Comparison of ENCODE assay signal across 19 mouse cellular contexts in genomic region chrX:109142281-109142680, GRCm38 (mm10). TPM values are rescaled to one million over a fixed set of nuclear protein-coding genes. Genes with fewer than 3 reads are reported as not detected.
DNase-seq lines count a peak whose midpoint lies in the region; TF ChIP-seq lines count a peak whose summit lies in the region.
"Had no signal": no experiment of that assay in that cellular context is flagged by ENCODE, and none has a peak within 500 bp of the region (broad histone marks: within the 10 kb centered on the region; RNA-seq: fewer than 3 reads in every experiment).

No protein-coding gene starts in this region.

- intact Hi-C loops in gastrocnemius, adult 2 months (cut with DNase I) = no loop called here

- peak overlapping the region; percentile 48 for H3K27ac ChIP-seq in gastrocnemius, adult 2 months
- H3K27ac ChIP-seq: hindbrain, embryonic 15.5 days; liver, embryonic 14.5 days; midbrain, embryonic 12.5 days; neural tube, embryonic 13.5 days had no signal

- TF ChIP-seq CTCF in gastrocnemius, adult 2 months (IDR thresholded peaks at IDR 0.05) = no peak

- H3K4me3 ChIP-seq in gastrocnemius, adult 2 months = no peak overlapping the region
- H3K4me3 ChIP-seq: hindbrain, embryonic 15.5 days; midbrain, embryonic 12.5 days; neural tube, embryonic 13.5 days had no signal

- DNase-seq in gastrocnemius, adult 2 months = no peak
- DNase-seq in gastrocnemius, postnatal 10 days = no peak
- peak; percentile 30 for DNase-seq in kidney, adult 9 months
- no peak for DNase-seq in kidney, adult 8-10 months
- peak; percentile 27 for DNase-seq in adipocyte (ENCODE audit: low spot score)
- peak; percentile 56 for DNase-seq in lung, postnatal 36 days
- no peak for DNase-seq in right cerebral cortex, adult 18-20 months
- DNase-seq in frontal cortex, postnatal 14 days (ENCODE audit: low spot score in 2 of 2) = no peak
- DNase-seq: adrenal gland, adult 2 months; B cell, adult 2 months; cerebellum, postnatal 36 days; retina, postnatal 1 day; thymus, adult 2 months had no signal

RNA-seq across cellular contexts. Expression of gene Sh3bgrl, which starts 47.1 kb away (rescaled TPM):
- 10 to 100 TPM; 10.7 to 12.7 TPM for total RNA-seq in gastrocnemius, adult 2 months (2021)
- total RNA-seq in gastrocnemius, postnatal 10 days (2021) = 10 to 100 TPM; 32.4 to 41.3 TPM

RNA-seq across cellular contexts. Expression of gene Gm6377, which starts 54.3 kb away (rescaled TPM):
- total RNA-seq in gastrocnemius, adult 2 months (2021) = not detected
- total RNA-seq in gastrocnemius, postnatal 10 days (2021) = under 1 TPM; 0.07 to 0.09 TPM
- total RNA-seq: layer of hippocampus, adult 8-10 months; left cerebral cortex, postnatal 25 days had no signal

Comparison
In these comparisons a context has a peak if more than half of its experiments do, and no peak if none do; other contexts are left out.
1. DNase-seq: peak in kidney, adult 9 months (single experiment), adipocyte (single experiment) and lung, postnatal 36 days (single experiment); none in gastrocnemius, adult 2 months (single experiment), gastrocnemius, postnatal 10 days (single experiment), kidney, adult 8-10 months (0 of 2), right cerebral cortex, adult 18-20 months (single experiment) and frontal cortex, postnatal 14 days (0 of 2).